Comparison of ENCODE assay signal across 8 mouse cellular contexts in genomic region chr5:54101318-54101717, GRCm38 (mm10).
DNase-seq lines count a peak whose midpoint lies in the region; ATAC-seq lines count a peak whose summit lies in the region.

No protein-coding gene starts in this region.

- H3K36me3 ChIP-seq in heart, embryonic 15.5 days = 0 out of 2 replicates have a peak, but pooled peaks cover 6% of the 10 kb centered on the region

- no peak overlapping the region for H3K4me3 ChIP-seq in heart, embryonic 15.5 days

- H3K27ac ChIP-seq in heart, embryonic 15.5 days = peak overlapping the region; percentile 51; the same call in 1 of the 2 replicates

- H3K4me2 ChIP-seq in heart, embryonic 15.5 days = no peak overlapping the region

- intact Hi-C loops in heart, postnatal 36 days (cut with DNase I) = no loop called here

- H3K9me3 ChIP-seq in heart, embryonic 15.5 days (replicated peaks) = no peaks in the 10 kb centered on the region

- no peaks in the 10 kb centered on the region for H3K27me3 ChIP-seq in heart, embryonic 15.5 days

- no peak for DNase-seq in heart, postnatal 36 days
- DNase-seq in 3T3-L1 (ENCODE audit: low read depth, low spot score) = peak; percentile 5
- DNase-seq in embryo, embryonic 9.5 days (ENCODE audit: extremely low spot score) = no peak
- DNase-seq in right cerebral cortex, postnatal 10 days (ENCODE audit: low spot score in 2 of 2) = no peak
- DNase-seq in kidney, adult 18-20 months = no peak

- no peak overlapping the region for H3K9ac ChIP-seq in heart, embryonic 15.5 days

- peaks cover 16% of the 10 kb centered on the region for H3K4me1 ChIP-seq in heart, embryonic 15.5 days (replicated peaks)

- 35% methylated on average over 5 of the region's 5 CpGs for WGBS in heart, embryonic 15.5 days

- ATAC-seq in heart, embryonic 15.5 days (replicated peaks; ENCODE audit: insufficient number of reproducible peaks, insufficient read depth, low FRiP score, low read depth) = no peak
- ATAC-seq in activated CD4-positive, CD25-positive, alpha-beta regulatory T cell, adult 4 months = peak; percentile 88
- 0 out of 2 replicates have a peak, but pooled peaks have one; percentile 58 for ATAC-seq in monocyte, adult 5-6 weeks (replicated peaks; ENCODE audit: insufficient number of reproducible peaks, low FRiP score, low TSS enrichment, poor library complexity, severe bottlenecking)
